Mouse (Mus musculus) heart, embryonic 16.5 days (tissue): ENCODE data around the gene Ankrd10. TPM values are rescaled to one million over a fixed set of nuclear protein-coding genes. Genes with fewer than 3 reads are reported as not detected.

Experiments
- ATAC-seq: fragments of 200-750 bp; cut with Nextera tagmentation; replicated peaks from 2 replicates; pipeline ENCODE4 v1.8.0; 2017; ENCODE audit warnings: moderate number of reproducible peaks; ENCODE audit not compliant: insufficient read depth, low FRiP score; ENCODE audit errors: extremely low read depth
- H3K27ac ChIP-seq: fragments of 300-500 bp; sonication (generic); 2 replicates; pipeline ENCODE4 v1.5.1; 2014; ENCODE audit warnings: mild to moderate bottlenecking, low read length, control low read depth, moderate library complexity
- H3K27me3 ChIP-seq: fragments of 300-500 bp; sonication (generic); 2 replicates; pipeline ENCODE4 v1.6.1; 2014; ENCODE audit warnings: low read length, mixed read lengths; ENCODE audit not compliant: control insufficient read depth, insufficient read depth
- H3K36me3 ChIP-seq: fragments of 300-500 bp; sonication (generic); 2 replicates; pipeline ENCODE4 v1.6.1; 2014; ENCODE audit not compliant: control insufficient read depth, insufficient read depth
- H3K4me1 ChIP-seq: fragments of 300-500 bp; sonication (generic); 2 replicates; pipeline ENCODE4 v1.6.1; 2014; ENCODE audit warnings: low read length, mixed read lengths; ENCODE audit not compliant: control insufficient read depth, insufficient read depth
- H3K4me2 ChIP-seq: fragments of 300-500 bp; sonication (generic); 2 replicates; pipeline ENCODE4 v1.6.1; 2014; ENCODE audit warnings: low read depth, mild to moderate bottlenecking, control low read depth, low read length
- H3K4me3 ChIP-seq: fragments of 300-500 bp; sonication (generic); 2 replicates; pipeline ENCODE4 v1.5.1; 2014; ENCODE audit warnings: mild to moderate bottlenecking, control low read depth, low read length
- H3K9ac ChIP-seq: fragments of 300-500 bp; sonication (generic); 2 replicates; pipeline ENCODE4 v1.6.1; 2014; ENCODE audit warnings: low read length, control low read depth
- H3K9me3 ChIP-seq: fragments of 300-500 bp; sonication (generic); replicated peaks from 2 replicates; pipeline ENCODE4 v1.6.1; 2016; ENCODE audit warnings: low read length; ENCODE audit not compliant: control insufficient read depth
- WGBS: fragments of 180-500 bp; shearing (Covaris S2); extraction: QIAGEN DNeasy Blood & Tissue Kit; methylation state at CpG from one replicate; pipeline ENCODE4 v1.1.7; 2014; 5-methylcytosine and 5-hydroxymethylcytosine counted together
- polyA plus RNA-seq: library from polyadenylated mRNA; unstranded; fragments of >200 nt; fragmentation: Nextera tagmentation; extraction: Ambion mirVana; gene quantifications from 2 replicates; pipeline ENCODE4 v1.2.1, GENCODE M21; 2015

The Ankrd10 gene
- polyA plus RNA-seq, 1 experiment from 2014 or later = 72.3 TPM

DNA sequence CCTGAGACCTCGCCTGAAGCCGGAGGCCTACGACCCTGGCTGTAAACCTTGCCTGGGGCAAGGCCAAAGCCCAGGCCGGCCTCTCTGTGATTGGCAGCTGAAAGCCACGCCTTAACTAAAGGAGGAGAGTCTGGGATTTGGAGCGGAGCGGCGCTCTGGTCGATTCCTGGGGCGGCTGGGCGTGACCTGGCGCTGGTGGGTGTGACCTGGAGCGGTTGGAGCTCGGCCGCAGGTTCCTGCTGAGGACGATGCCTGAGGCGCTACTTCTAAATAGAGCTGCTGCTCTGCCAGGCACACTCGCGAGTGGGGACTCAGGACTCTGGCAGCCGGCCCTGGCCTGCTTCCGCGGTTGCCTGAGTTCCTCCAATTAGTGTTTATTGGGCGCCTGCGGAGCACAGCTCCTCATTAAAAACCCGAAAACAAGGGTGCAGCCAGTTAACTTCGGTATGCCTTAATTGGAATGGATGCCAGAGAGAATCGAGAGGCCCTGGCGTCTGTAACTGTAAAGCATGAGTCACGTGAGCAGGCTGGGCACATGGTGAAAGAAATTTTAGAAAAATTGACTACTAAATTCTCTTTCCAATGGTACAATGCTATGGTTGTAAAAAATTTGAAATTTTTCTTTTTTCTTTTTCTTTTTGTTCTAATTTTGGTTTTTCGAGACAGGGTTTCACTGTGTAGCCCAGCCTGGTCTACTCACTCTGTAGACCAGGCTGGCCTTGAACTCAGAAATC, 934 bp upstream of the Ankrd10 start:
- no peaks in the 10 kb centered on the region for H3K9me3 ChIP-seq
- peaks cover 4% of the 10 kb centered on the region; the same call in 1 of the 2 replicates for H3K36me3 ChIP-seq
- H3K4me1 ChIP-seq = peaks cover 29% of the 10 kb centered on the region
- peak overlapping the region; percentile 100 for H3K27ac ChIP-seq
- H3K4me3 ChIP-seq = peak overlapping the region; percentile 99
- peak overlapping the region; percentile 97 for H3K9ac ChIP-seq
- ATAC-seq = peak; percentile 58
- no peaks in the 10 kb centered on the region for H3K27me3 ChIP-seq
- H3K4me2 ChIP-seq = peak overlapping the region; percentile 88
- 4% methylated on average over 30 of the region's 30 CpGs for WGBS

DNA sequence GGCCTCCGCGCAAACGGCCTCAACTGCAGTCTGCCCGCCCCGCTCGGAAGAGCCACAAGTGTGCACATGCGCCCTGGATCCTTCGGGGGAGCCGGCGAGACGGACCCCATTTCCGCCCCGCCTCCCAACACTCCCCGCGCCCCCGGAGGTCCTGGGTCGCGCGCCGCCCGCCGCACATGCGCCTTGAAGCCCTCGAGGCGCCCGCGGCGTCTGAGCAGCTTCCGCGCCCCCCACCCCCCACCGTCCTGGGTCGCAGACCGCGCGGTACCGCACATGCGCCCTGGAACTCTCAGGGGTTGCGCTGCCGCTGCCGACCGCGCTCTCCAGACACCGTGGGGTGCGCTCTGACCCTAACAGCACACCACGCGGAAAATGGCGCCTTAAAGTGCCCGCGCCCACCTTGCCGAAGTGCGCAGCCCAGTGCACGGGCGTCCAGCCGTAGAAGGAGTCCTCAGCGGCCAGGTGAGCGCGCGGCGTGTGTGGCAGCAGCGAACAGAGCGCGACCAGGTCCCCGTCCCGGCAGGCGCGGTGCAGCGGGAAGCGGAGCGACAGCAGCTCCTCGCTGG, 462 bp downstream of the Ankrd10 start:
- WGBS = under 1% methylated on average over 70 of the region's 70 CpGs
- Histone ChIP-seq H3K9ac (peak overlapping the region; percentile 97), H3K27ac (peak overlapping the region; percentile 100), H3K4me3 (peak overlapping the region; percentile 99), H3K4me2 (peak overlapping the region; percentile 88), H3K36me3 (peaks cover 15% of the 10 kb centered on the region; the same call in 1 of the 2 replicates), H3K27me3 (no peaks in the 10 kb centered on the region), H3K9me3 (no peaks in the 10 kb centered on the region), H3K4me1 (peaks cover 34% of the 10 kb centered on the region)
- peak; percentile 74 for ATAC-seq

GRCm38 (mm10) chr8:11634331-11635011, 1.1 kb downstream of the Ankrd10 start:
- peaks cover 15% of the 10 kb centered on the region; the same call in 1 of the 2 replicates for H3K36me3 ChIP-seq
- no peaks in the 10 kb centered on the region for H3K27me3 ChIP-seq
- peak overlapping the region; percentile 97 for H3K9ac ChIP-seq
- peak overlapping the region; percentile 100 for H3K27ac ChIP-seq
- peak overlapping the region; percentile 99 for H3K4me3 ChIP-seq
- 1% methylated on average over 39 of the region's 39 CpGs for WGBS
- H3K4me1 ChIP-seq = peaks cover 36% of the 10 kb centered on the region
- ATAC-seq = 0 out of 2 replicates have a peak, but pooled peaks have one; percentile 1
- H3K9me3 ChIP-seq = no peaks in the 10 kb centered on the region
- H3K4me2 ChIP-seq = peak overlapping the region; percentile 88

DNA sequence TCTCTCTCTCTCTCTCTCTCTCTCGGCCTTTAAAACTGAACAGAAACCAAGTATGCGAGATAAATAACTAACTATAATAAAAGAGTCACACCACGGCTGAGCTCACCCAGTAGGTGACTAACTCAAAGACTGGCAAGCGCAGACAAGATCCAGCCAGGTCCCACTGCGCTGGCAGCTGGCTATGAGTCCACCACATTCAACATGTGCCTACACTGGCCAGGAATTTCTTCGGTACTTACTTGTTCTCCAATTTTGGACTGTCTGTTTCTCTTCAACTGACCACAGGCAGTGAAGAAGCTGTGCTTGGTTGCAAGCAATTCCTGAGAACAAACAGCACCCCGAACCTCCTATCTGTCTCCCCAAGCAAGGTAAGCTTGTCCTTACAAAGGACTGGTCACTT, 2.1 kb downstream of the Ankrd10 start:
- Histone ChIP-seq H3K4me2 (peak overlapping the region; percentile 88), H3K36me3 (peaks cover 21% of the 10 kb centered on the region), H3K4me1 (peaks cover 46% of the 10 kb centered on the region), H3K9ac (peak overlapping the region; percentile 97), H3K27ac (peak overlapping the region; percentile 77), H3K4me3 (peak overlapping the region; percentile 99), H3K27me3 (no peaks in the 10 kb centered on the region), H3K9me3 (no peaks in the 10 kb centered on the region)
- 31% methylated on average over 7 of the region's 7 CpGs for WGBS
- ATAC-seq = no peak

- H3K9me3 ChIP-seq = no peaks in the 10 kb centered on the region
- H3K4me2 ChIP-seq = peak overlapping the region; percentile 88
- peak overlapping the region; percentile 77 for H3K27ac ChIP-seq
- peaks cover 28% of the 10 kb centered on the region for H3K36me3 ChIP-seq
- 11% methylated on average over 2 of the region's 2 CpGs for WGBS
- no peak for ATAC-seq
- H3K4me3 ChIP-seq = no peak overlapping the region
- peaks cover 49% of the 10 kb centered on the region for H3K4me1 ChIP-seq
- H3K9ac ChIP-seq = no peak overlapping the region
- H3K27me3 ChIP-seq = no peaks in the 10 kb centered on the region
Observed at GRCm38 (mm10) chr8:11632406-11632805, 3.2 kb downstream of the Ankrd10 start.

GRCm38 (mm10) chr8:11629206-11629605, 6.4 kb downstream of the Ankrd10 start:
- no peak overlapping the region for H3K4me3 ChIP-seq
- no peaks in the 10 kb centered on the region for H3K9me3 ChIP-seq
- no peak overlapping the region for H3K9ac ChIP-seq
- no peak for ATAC-seq
- no peak overlapping the region for H3K27ac ChIP-seq
- no peaks in the 10 kb centered on the region for H3K27me3 ChIP-seq
- H3K4me1 ChIP-seq = peaks cover 55% of the 10 kb centered on the region
- WGBS = 76% methylated on average over 5 of the region's 5 CpGs
- H3K36me3 ChIP-seq = peaks cover 40% of the 10 kb centered on the region
- H3K4me2 ChIP-seq = no peak overlapping the region

DNA sequence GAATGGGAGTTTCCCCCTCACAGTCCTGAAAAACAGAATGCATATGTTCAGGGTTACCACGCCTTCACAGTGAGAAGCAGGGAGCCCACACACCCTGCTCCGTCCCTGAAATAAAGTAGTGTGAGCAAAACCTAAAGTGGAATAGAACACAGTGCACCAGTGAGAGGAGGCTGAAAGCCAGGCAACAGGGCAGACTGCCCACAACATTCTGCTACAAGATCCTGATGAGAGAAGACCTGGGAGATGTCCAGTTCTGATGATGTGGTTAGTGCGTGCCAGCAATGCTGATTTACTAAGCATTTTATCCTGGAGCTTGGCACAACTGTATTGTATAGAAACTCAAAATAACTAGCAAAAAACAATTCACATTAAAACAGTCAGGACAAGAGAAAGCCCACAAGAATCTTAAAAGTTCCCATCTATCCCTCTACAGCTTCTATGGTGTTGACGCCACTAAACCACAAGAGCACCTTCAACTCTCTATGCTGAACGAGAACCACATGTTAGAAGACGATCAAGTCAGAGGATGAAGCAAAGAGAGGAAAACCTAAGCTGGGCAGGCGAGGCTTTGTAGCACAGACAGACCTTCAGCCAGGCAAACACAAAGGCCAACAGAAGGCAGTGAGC, 6.9 kb downstream of the Ankrd10 start:
- Histone ChIP-seq H3K27me3 (no peaks in the 10 kb centered on the region), H3K36me3 (peaks cover 40% of the 10 kb centered on the region), H3K4me2 (no peak overlapping the region), H3K9ac (no peak overlapping the region), H3K9me3 (no peaks in the 10 kb centered on the region), H3K27ac (no peak overlapping the region; the same call in 1 of the 2 replicates), H3K4me3 (no peak overlapping the region), H3K4me1 (peaks cover 49% of the 10 kb centered on the region)
- 75% methylated on average over 7 of the region's 7 CpGs for WGBS
- ATAC-seq = no peak

DNA sequence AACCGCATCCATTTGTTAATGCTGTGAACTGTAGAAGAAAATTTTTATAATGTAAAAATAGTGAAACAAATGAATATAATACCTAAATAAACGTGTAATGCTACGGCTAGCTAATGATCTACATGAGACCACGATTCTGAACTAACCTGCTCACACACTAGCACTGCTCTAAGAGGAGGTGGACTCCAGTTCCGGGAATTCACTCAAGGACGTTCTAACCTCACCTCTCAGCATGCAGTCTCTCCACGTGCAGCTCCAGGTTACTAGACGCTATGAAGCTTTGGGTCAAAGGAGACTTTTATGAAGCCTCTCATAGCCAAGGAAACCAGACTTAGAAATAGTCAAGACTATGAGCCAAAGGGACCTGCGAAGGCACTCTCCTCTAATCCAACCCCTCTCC, 7.8 kb downstream of the Ankrd10 start:
- H3K4me3 ChIP-seq = no peak overlapping the region
- no peak for ATAC-seq
- no peaks in the 10 kb centered on the region for H3K9me3 ChIP-seq
- H3K4me2 ChIP-seq = no peak overlapping the region
- 79% methylated on average over 9 of the region's 9 CpGs for WGBS
- H3K27ac ChIP-seq = no peak overlapping the region
- peaks cover 40% of the 10 kb centered on the region for H3K36me3 ChIP-seq
- H3K9ac ChIP-seq = no peak overlapping the region
- H3K4me1 ChIP-seq = peaks cover 45% of the 10 kb centered on the region
- no peaks in the 10 kb centered on the region for H3K27me3 ChIP-seq
